Mouse (Mus musculus) hindbrain, embryonic 13.5 days (tissue): Measurements from ENCODE around the gene Rtbdn. TPM values are rescaled to one million over a fixed set of nuclear protein-coding genes. Genes with fewer than 3 reads are reported as not detected.

Experiments
- microRNA-seq: library from miRNA; unstranded; fragments of <30 nt; microRNA quantifications from one replicate; pipeline ENCODE4, GENCODE M21; 2016
- polyA plus RNA-seq: library from polyadenylated mRNA; unstranded; fragments of >200 nt; fragmentation: Nextera tagmentation; extraction: Ambion mirVana; gene quantifications from 2 replicates; pipeline ENCODE4 v1.2.1, GENCODE M21; 2015

The Rtbdn gene
- polyA plus RNA-seq, 1 experiment from 2014 or later, result 2.4 TPM

Small RNA genes within 50 kb of the gene (microRNA-seq; reads per million reads assigned to microRNA genes)
- gene Gm24197, result not detected

Other genes starting within 250 kb of the Rtbdn start
- gene Lyl1, start 245.5 kb upstream of the Rtbdn start, polyA plus RNA-seq, result 3.9 and 4.2 TPM in 2 replicates
- 1.0 and 2.3 TPM in 2 replicates for gene G430095P16Rik, start 224.0 kb upstream of the Rtbdn start, polyA plus RNA-seq
- 35.3 and 44.1 TPM in 2 replicates for gene Nfix, start 146.6 kb upstream of the Rtbdn start, polyA plus RNA-seq
- gene Dand5, start 124.2 kb upstream of the Rtbdn start, polyA plus RNA-seq, result 10.8 and 11.5 TPM in 2 replicates
- 37.3 and 37.8 TPM in 2 replicates for gene Gadd45gip1, start 115.5 kb upstream of the Rtbdn start, polyA plus RNA-seq
- 83.2 and 85.5 TPM in 2 replicates for gene Rad23a, start 106.3 kb upstream of the Rtbdn start, polyA plus RNA-seq
- 646 and 672 TPM in 2 replicates for gene Calr, start 100.1 kb upstream of the Rtbdn start, polyA plus RNA-seq
- 107 and 109 TPM in 2 replicates for gene Farsa, start 90.0 kb upstream of the Rtbdn start, polyA plus RNA-seq
- gene Syce2, start 74.9 kb upstream of the Rtbdn start, polyA plus RNA-seq, result 17.8 and 20.4 TPM in 2 replicates
- 33.1 TPM in 2 replicates for gene Gcdh, start 53.1 kb upstream of the Rtbdn start, polyA plus RNA-seq
- 0.64 and 1.00 TPM in 2 replicates for gene Klf1, start 45.1 kb upstream of the Rtbdn start, polyA plus RNA-seq
- 5.8 and 6.0 TPM in 2 replicates for gene Dnase2a, start 38.4 kb upstream of the Rtbdn start, polyA plus RNA-seq
- 59.1 and 62.2 TPM in 2 replicates for gene Mast1, start 9.6 kb upstream of the Rtbdn start, polyA plus RNA-seq
- gene Gm49661, start 22.4 kb downstream of the Rtbdn start, polyA plus RNA-seq, result not detected in 2 replicates
- 1,362 and 1,388 TPM in 2 replicates for gene Prdx2, start 22.6 kb downstream of the Rtbdn start, polyA plus RNA-seq
- gene Rnaseh2a, start 22.8 kb downstream of the Rtbdn start, polyA plus RNA-seq, result 61.4 and 62.1 TPM in 2 replicates
- gene Junb, start 31.7 kb downstream of the Rtbdn start, polyA plus RNA-seq, result 5.2 and 5.9 TPM in 2 replicates
- gene Hook2, start 43.6 kb downstream of the Rtbdn start, polyA plus RNA-seq, result 25.1 and 25.5 TPM in 2 replicates
- not detected in 2 replicates for gene Best2, start 67.5 kb downstream of the Rtbdn start, polyA plus RNA-seq
- gene Asna1, start 78.3 kb downstream of the Rtbdn start, polyA plus RNA-seq, result 151 and 157 TPM in 2 replicates
- gene Trir, start 79.8 kb downstream of the Rtbdn start, polyA plus RNA-seq, result 139 and 141 TPM in 2 replicates
- gene Tnpo2, start 89.9 kb downstream of the Rtbdn start, polyA plus RNA-seq, result 48.8 and 54.7 TPM in 2 replicates
- 59.2 and 66.2 TPM in 2 replicates for gene Fbxw9, start 113.1 kb downstream of the Rtbdn start, polyA plus RNA-seq
- gene Gm5741, start 121.0 kb downstream of the Rtbdn start, polyA plus RNA-seq, result 0.78 and 1.3 TPM in 2 replicates
- 90.5 and 96.4 TPM in 2 replicates for gene Dhps, start 124.8 kb downstream of the Rtbdn start, polyA plus RNA-seq
- 109 and 112 TPM in 2 replicates for gene Wdr83os, start 133.7 kb downstream of the Rtbdn start, polyA plus RNA-seq
- 50.5 and 53.0 TPM in 2 replicates for gene Wdr83, start 134.3 kb downstream of the Rtbdn start, polyA plus RNA-seq
- 17.7 and 19.4 TPM in 2 replicates for gene Man2b1, start 136.3 kb downstream of the Rtbdn start, polyA plus RNA-seq
- 3.1 and 3.4 TPM in 2 replicates for gene Zfp791, start 176.1 kb downstream of the Rtbdn start, polyA plus RNA-seq
- not detected in 2 replicates for gene Cks1brt, start 204.9 kb downstream of the Rtbdn start, polyA plus RNA-seq